Comparison of ENCODE assay signal across 26 mouse cellular contexts in the genomic region with DNA sequence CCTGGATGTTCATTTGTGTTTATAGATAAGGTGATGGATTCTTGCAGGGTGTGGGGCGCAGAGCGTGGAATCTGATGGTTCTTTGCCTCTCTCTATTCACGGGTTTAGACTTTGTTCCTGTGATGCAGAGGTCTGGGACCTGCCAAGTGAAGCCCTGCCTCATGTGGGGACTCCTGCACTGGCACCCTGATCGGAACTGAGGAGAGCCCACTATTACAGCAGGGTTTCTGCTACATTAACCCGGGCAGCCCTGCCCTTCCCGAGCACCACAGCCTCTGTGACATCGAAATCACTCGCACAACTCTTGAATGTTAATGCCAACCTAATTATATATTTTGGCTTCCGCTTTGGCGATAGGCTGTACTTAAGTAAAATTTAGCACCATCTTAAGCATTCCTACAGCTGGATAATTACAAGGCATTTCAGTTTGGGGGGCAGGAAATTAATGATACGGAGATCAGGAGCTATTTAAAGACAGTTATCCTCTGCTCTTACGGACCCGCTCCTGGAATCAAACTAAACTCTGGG.
A peak's percentile ranks its signal among the peaks of the same experiment; 100 is the strongest.
DNase-seq lines count a peak whose midpoint lies in the region; ATAC-seq and TF ChIP-seq lines count a peak whose summit lies in the region.
"Had no signal": no experiment of that assay in that cellular context is flagged by ENCODE, and none has a peak within 500 bp of the region (broad histone marks: within the 10 kb centered on the region; RNA-seq: fewer than 3 reads in every experiment).

No protein-coding gene starts in this region.

- H3K36me3 ChIP-seq in forebrain, embryonic 14.5 days (ENCODE audit: control insufficient read depth, insufficient read depth, low read length): no peaks in the 10 kb centered on the region
- H3K36me3 ChIP-seq in forebrain, embryonic 13.5 days (ENCODE audit: poor library complexity, severe bottlenecking): no peaks in the 10 kb centered on the region
- H3K36me3 ChIP-seq in forebrain, postnatal 0 days (ENCODE audit: insufficient read depth): no peaks in the 10 kb centered on the region
- H3K36me3 ChIP-seq in forebrain, embryonic 11.5 days (ENCODE audit: control insufficient read depth, insufficient read depth, low read length): no peaks in the 10 kb centered on the region
- H3K36me3 ChIP-seq: embryonic facial prominence, embryonic 12.5 days; heart, embryonic 12.5 days; heart, embryonic 15.5 days had no signal

- peak; percentile 43 for DNase-seq in forebrain, embryonic 14.5 days (ENCODE audit: low spot score)
- DNase-seq in forebrain, postnatal 0 days: no peak
- no peak for DNase-seq in forebrain, embryonic 11.5 days (ENCODE audit: low spot score)
- peak; percentile 51 for DNase-seq in brain, embryonic 14.5 days (ENCODE audit: low read depth)
- no peak for DNase-seq in embryo, embryonic 10.5 days (ENCODE audit: low spot score)
- DNase-seq: adrenal gland, adult 2 months; adrenal gland, postnatal 14 days; cerebellum, adult 11 months; cerebellum, adult 2 months; cerebellum, postnatal 10 days; cerebellum, postnatal 36 days; gastrocnemius, postnatal 25 days; heart, adult 18-20 months; heart, postnatal 10 days; heart, postnatal 4 days; kidney, adult 18-20 months; kidney, adult 9 months had no signal

- no peak for TF ChIP-seq CTCF in forebrain, postnatal 0 days (IDR thresholded peaks at IDR 0.05; ENCODE audit: low read depth)
- TF ChIP-seq CTCF in brain, embryonic 14.5 days (IDR thresholded peaks at IDR 0.05; ENCODE audit: borderline replicate concordance, extremely low read depth, insufficient read depth, insufficient read length): no peak

- H3K9ac ChIP-seq in forebrain, embryonic 14.5 days (ENCODE audit: low read length): no peak overlapping the region
- H3K9ac ChIP-seq in forebrain, embryonic 13.5 days: no peak overlapping the region
- no peak overlapping the region for H3K9ac ChIP-seq in forebrain, postnatal 0 days
- no peak overlapping the region for H3K9ac ChIP-seq in forebrain, embryonic 11.5 days (ENCODE audit: low read length)
- H3K9ac ChIP-seq: embryonic facial prominence, embryonic 12.5 days; heart, embryonic 12.5 days; heart, embryonic 15.5 days; hindbrain, embryonic 14.5 days had no signal

- no peak overlapping the region for H3K4me2 ChIP-seq in forebrain, embryonic 14.5 days (ENCODE audit: low read length)
- H3K4me2 ChIP-seq in forebrain, embryonic 13.5 days: no peak overlapping the region
- no peak overlapping the region for H3K4me2 ChIP-seq in forebrain, postnatal 0 days (ENCODE audit: low read depth)
- H3K4me2 ChIP-seq in forebrain, embryonic 11.5 days (ENCODE audit: low read depth, low read length, severe bottlenecking): no peak overlapping the region
- H3K4me2 ChIP-seq: embryonic facial prominence, embryonic 12.5 days; heart, embryonic 12.5 days; heart, embryonic 15.5 days; hindbrain, embryonic 14.5 days had no signal

- H3K9me3 ChIP-seq in forebrain, embryonic 14.5 days (replicated peaks; ENCODE audit: control insufficient read depth, low read length): no peaks in the 10 kb centered on the region
- H3K9me3 ChIP-seq in forebrain, embryonic 13.5 days (replicated peaks): no peaks in the 10 kb centered on the region
- no peaks in the 10 kb centered on the region for H3K9me3 ChIP-seq in forebrain, postnatal 0 days (ENCODE audit: low read length)
- no peaks in the 10 kb centered on the region for H3K9me3 ChIP-seq in forebrain, embryonic 11.5 days (ENCODE audit: control insufficient read depth, low read length)
- H3K9me3 ChIP-seq: embryonic facial prominence, embryonic 12.5 days; heart, embryonic 12.5 days; heart, embryonic 15.5 days had no signal

- 57% methylated on average over 13 of the region's 13 CpGs for WGBS in forebrain, embryonic 14.5 days
- 62% methylated on average over 13 of the region's 13 CpGs for WGBS in forebrain, embryonic 13.5 days
- WGBS in forebrain, postnatal 0 days: 57% methylated on average over 13 of the region's 13 CpGs
- 84% methylated on average over 13 of the region's 13 CpGs for WGBS in forebrain, embryonic 11.5 days

- H3K27ac ChIP-seq in forebrain, embryonic 14.5 days (ENCODE audit: low read depth, low read length): no peak overlapping the region
- no peak overlapping the region for H3K27ac ChIP-seq in forebrain, embryonic 13.5 days
- no peak overlapping the region for H3K27ac ChIP-seq in forebrain, postnatal 0 days (ENCODE audit: low read depth, low read length)
- H3K27ac ChIP-seq in forebrain, embryonic 11.5 days (ENCODE audit: low read depth, low read length): no peak overlapping the region
- H3K27ac ChIP-seq: embryonic facial prominence, embryonic 12.5 days; heart, embryonic 15.5 days; hindbrain, embryonic 14.5 days; hindbrain, postnatal 0 days had no signal

- no peak for TF ChIP-seq POLR2A in brain, embryonic 14.5 days (IDR thresholded peaks at IDR 0.05; ENCODE audit: borderline replicate concordance, extremely low read depth, insufficient read depth, insufficient read length, poor library complexity, severe bottlenecking)

- no peak for ATAC-seq in forebrain, embryonic 14.5 days
- no peak for ATAC-seq in forebrain, embryonic 13.5 days
- peak; percentile 23 for ATAC-seq in forebrain, postnatal 0 days
- no peak for ATAC-seq in forebrain, embryonic 11.5 days (replicated peaks; ENCODE audit: low FRiP score)
- ATAC-seq: CD4-positive, CD25-positive, alpha-beta regulatory T cell, adult 4 months; hindbrain, postnatal 0 days; inflammation-experienced regulatory T-cells, adult 6 months; intestine, embryonic 16.5 days had no signal

- no peak overlapping the region for H3K4me3 ChIP-seq in forebrain, embryonic 14.5 days (ENCODE audit: low read depth, low read length)
- H3K4me3 ChIP-seq in forebrain, embryonic 13.5 days: no peak overlapping the region
- H3K4me3 ChIP-seq in forebrain, postnatal 0 days (ENCODE audit: low read depth, low read length): no peak overlapping the region
- H3K4me3 ChIP-seq in forebrain, embryonic 11.5 days (ENCODE audit: low read depth, low read length): no peak overlapping the region
- H3K4me3 ChIP-seq: embryonic facial prominence, embryonic 12.5 days; heart, embryonic 12.5 days; heart, embryonic 15.5 days had no signal

- H3K4me1 ChIP-seq in forebrain, embryonic 14.5 days (ENCODE audit: control insufficient read depth, insufficient read depth, low read length): no peaks in the 10 kb centered on the region
- peaks cover 17% of the 10 kb centered on the region for H3K4me1 ChIP-seq in forebrain, embryonic 13.5 days
- no peaks in the 10 kb centered on the region for H3K4me1 ChIP-seq in forebrain, postnatal 0 days (ENCODE audit: insufficient read depth)
- no peaks in the 10 kb centered on the region for H3K4me1 ChIP-seq in forebrain, embryonic 11.5 days (replicated peaks; ENCODE audit: control insufficient read depth, insufficient read depth, low read length)
- H3K4me1 ChIP-seq: embryonic facial prominence, embryonic 12.5 days; heart, embryonic 15.5 days had no signal

- no peaks in the 10 kb centered on the region for H3K27me3 ChIP-seq in forebrain, embryonic 14.5 days (replicated peaks; ENCODE audit: control insufficient read depth, insufficient read depth, low read length)
- no peaks in the 10 kb centered on the region for H3K27me3 ChIP-seq in forebrain, embryonic 13.5 days
- no peaks in the 10 kb centered on the region for H3K27me3 ChIP-seq in forebrain, postnatal 0 days (ENCODE audit: insufficient read depth, low read length)
- H3K27me3 ChIP-seq in forebrain, embryonic 11.5 days (ENCODE audit: control insufficient read depth, insufficient read depth, low read length): no peaks in the 10 kb centered on the region
- H3K27me3 ChIP-seq: heart, embryonic 12.5 days; heart, embryonic 15.5 days had no signal

Comparison
In these comparisons a context has a peak if more than half of its experiments do, and no peak if none do; other contexts are left out.
1. DNase-seq: peak in forebrain, embryonic 14.5 days (single experiment) and brain, embryonic 14.5 days (single experiment); none in forebrain, postnatal 0 days (single experiment), forebrain, embryonic 11.5 days (single experiment) and embryo, embryonic 10.5 days (single experiment).